Mouse (Mus musculus) left cerebral cortex, postnatal 36 days (tissue): ENCODE measurements around the gene Pcgf2. TPM values are rescaled to one million over a fixed set of nuclear protein-coding genes. Genes with fewer than 3 reads are reported as not detected.
A peak's percentile ranks its signal among the peaks of the same experiment; 100 is the strongest.

Experiments used
- DNase-seq, 2 experiments: peaks; one replicate each; pipeline ENCODE4 v3.0.0; 2021 to 2022; ENCODE audit warnings: low spot score in 2 of 2, mixed read lengths in 1 of 2
- intact Hi-C: fragments of 180-260 bp; cut with DNase I; formaldehyde crosslinking; loops from one replicate; pipeline ENCODE4 v1.15.1; 2025
- total RNA-seq, 2 experiments: library from RNA; stranded (reverse); gene quantifications; 2 replicates each; pipeline ENCODE4 v1.2.3; 2021

The Pcgf2 gene
- total RNA-seq, 2 experiments from 2014 or later = 27.5 to 35.7 TPM

GRCm38 (mm10) chr11:97677381-97677780 lies 22.9 kb downstream of the Pcgf2 start:
- no peak for DNase-seq
- intact Hi-C loops = no loop called here

DNA sequence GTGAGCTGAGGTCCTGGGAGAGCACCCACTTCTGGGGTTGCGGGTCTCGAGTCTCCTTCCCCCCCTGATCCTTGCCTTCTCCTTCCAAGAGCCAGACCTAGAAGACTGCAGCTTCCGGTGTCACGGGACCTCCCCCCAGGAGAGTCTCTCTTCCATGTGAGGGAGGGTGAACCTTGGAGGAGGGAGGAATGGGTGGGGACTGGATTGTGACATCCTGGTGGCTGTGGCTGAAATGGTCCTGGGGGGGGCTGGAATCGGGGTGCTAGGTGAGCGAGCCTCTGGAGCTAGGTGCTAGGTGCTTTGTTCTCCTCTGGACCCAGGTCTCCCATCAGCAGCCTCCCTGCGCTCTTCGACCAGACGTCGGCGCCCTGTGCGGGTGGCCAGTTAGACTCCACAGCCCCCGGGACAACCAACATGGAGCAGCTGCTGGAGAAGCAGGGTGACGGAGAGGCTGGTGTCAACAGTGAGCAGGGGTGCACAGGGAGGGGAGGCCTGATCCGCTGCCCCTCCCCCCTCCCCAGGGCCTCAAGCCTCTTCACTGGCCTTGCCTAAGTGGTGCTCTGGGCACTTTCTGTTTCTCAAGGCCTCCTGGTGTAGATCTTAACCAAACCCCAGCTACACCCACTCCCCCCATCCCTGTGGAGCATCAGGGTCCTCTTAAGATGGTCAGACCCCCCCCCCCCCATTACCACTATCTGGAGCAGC lies 24.1 kb downstream of the Pcgf2 start:
- intact Hi-C loops = no loop called here
- DNase-seq = no peak

DNA sequence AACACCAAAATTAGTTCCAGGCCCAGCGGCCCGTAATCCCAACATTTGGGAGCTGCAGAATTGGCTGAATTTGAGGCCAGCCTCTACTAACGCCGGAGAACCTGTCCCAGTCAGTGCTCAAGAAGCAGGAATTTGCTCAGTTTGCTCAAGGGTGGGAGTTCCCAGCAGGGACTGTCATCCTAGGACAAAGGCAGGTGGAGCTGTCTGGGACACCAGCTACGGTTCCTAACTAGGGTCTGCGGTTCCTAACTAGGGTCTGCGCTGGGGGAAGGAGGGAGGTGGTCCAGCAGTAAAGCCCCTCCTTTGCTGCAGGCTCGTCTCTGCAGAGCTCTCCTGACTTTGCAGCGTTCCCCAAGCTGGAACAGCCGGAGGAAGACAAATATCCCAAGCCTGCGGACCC lies 27.1 kb downstream of the Pcgf2 start:
- no peak for DNase-seq
- intact Hi-C loops = no loop called here

DNA sequence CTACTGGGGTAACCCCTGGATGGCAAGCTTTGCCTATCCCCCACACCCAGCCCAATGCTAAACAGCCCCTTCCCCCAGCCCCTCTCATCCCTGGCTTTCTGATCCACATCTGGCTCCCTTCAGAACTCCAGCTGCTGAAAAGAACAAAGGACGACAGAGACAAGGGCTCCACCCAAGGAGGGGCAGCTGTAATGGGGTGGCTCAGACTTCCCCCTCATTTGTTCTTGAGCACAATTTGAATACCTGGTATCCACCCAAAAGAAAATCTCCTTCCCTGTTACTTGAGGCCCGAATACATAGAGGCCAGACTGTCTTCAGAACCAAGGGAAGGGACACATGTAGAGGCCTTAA lies 29.1 kb downstream of the Pcgf2 start:
- intact Hi-C loops = no loop called here
- no peak for DNase-seq

- intact Hi-C loops = no loop called here
- DNase-seq = peak; percentile 30 to 53
Observed at GRCm38 (mm10) chr11:97670234-97671176, 29.8 kb downstream of the Pcgf2 start.

DNA sequence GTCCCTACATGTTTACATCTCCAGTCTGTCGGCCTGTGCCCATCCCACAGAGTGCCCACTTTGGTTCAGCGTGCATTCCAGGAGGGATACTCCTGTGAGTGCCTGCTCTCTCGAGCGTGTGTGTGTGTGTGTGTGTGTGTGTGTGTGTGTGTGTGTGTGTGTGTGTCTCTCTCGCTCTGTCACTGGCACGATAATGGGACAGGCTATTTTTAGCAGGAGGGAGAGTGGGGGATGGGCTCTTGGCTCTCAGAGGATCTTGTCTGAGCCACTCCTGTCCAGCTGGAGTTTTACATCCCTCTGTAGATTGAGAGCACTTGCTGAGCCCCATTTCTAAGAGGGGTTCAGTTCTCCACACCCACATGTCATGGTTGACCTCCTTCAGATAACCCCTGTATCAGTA lies 30.5 kb downstream of the Pcgf2 start:
- DNase-seq = peak in 1 of 2 experiments; percentile 51
- intact Hi-C loops = no loop called here

- DNase-seq = peak; percentile 39 to 44
- intact Hi-C loops = no loop called here
Observed at GRCm38 (mm10) chr11:97669268-97669667, 31.0 kb downstream of the Pcgf2 start.

- intact Hi-C loops = no loop called here
- DNase-seq = no peak
Observed at GRCm38 (mm10) chr11:97668160-97668559, 32.1 kb downstream of the Pcgf2 start.

DNA sequence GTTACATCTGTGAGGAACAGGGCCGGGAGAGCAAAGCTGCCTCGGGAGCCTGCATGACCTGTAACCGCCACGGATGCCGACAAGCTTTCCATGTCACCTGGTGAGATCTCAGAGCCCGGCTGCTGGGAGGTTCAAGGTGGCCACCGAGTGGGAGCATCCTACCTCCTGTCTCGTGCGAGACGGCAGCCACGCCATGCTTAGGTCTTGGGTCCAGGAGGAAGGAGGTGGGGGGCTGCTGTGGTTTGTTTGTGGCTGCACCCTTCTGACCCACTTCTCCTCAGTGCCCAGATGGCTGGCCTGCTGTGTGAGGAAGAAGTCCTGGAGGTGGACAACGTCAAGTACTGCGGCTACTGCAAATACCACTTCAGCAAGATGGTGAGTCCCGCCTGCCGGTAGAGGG lies 33.5 kb downstream of the Pcgf2 start:
- no peak for DNase-seq
- intact Hi-C loops = no loop called here

GRCm38 (mm10) chr11:97666221-97666620 lies 34.1 kb downstream of the Pcgf2 start:
- DNase-seq = no peak
- intact Hi-C loops = no loop called here

DNA sequence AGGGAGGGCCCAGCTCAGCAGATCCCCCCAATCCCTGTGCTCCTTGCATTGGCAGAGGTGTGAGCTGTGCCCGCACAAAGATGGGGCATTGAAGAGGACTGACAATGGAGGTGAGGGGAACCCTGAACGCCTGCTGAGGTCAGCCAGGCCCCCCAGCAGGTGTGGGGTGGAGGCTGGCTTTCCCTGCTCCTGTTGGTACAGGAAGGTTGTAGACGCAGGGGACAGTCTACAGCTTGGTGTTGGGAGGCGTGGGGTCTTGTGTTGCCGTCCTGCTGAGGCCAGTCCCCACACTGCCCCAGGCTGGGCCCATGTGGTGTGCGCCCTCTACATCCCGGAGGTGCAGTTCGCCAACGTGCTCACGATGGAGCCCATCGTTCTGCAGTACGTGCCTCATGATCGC lies 34.9 kb downstream of the Pcgf2 start:
- intact Hi-C loops = no loop called here

GRCm38 (mm10) chr11:97664771-97665240 lies 35.5 kb downstream of the Pcgf2 start:
- intact Hi-C loops = loop anchor here (5.0 kb wide), 1 partner anchor 32 kb away; no protein-coding TSS in a partner anchor
- DNase-seq = no peak

More for the DNA sequence above, 34.9 kb downstream of the Pcgf2 start:
- no peak for DNase-seq

- no peak for DNase-seq
- intact Hi-C loops = loop anchor here (5.0 kb wide), 1 partner anchor 33 kb away; no protein-coding TSS in a partner anchor
Observed at GRCm38 (mm10) chr11:97664339-97664665, 36.0 kb downstream of the Pcgf2 start.

DNA sequence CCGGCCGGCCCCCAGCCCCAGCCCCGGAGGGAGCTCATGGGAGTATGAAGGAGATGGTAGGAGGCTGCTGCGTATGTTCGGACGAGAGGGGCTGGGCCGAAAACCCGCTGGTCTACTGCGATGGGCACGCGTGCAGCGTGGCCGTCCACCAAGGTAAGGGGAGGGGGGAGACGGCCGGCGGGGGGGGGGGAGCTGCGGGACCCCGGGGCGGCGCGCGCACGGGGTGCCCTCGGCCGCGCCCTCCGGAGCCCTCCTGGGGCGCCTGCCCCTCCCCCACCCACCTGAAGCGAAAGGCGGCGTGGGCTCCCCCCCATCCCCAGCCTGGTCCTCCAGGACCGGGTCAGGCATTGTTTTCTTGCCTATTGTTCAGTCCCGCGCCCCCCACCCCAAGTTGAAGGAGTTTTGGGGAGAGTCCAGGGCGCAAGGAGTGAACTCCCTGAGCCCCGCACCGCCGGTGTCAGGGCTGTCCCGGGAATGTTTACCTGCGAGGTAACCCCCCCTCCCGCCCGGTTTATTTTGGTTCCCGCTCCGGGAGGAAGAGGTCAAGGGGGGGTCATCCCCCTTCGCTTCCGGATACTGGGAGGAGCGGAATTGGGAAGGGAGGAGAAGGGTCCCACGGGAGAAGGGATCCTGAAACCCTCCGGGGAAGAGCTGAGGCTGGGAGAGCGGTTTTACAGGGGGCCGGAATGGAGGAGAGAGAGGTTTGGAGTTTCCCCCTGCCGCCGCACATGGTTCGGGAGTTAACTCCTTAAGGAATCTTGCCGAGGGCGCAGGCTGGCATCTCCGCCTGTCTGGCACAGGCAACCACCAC lies 36.6 kb downstream of the Pcgf2 start:
- DNase-seq = peak in 1 of 2 experiments; percentile 29
- intact Hi-C loops = loop anchor here (5.0 kb wide), 1 partner anchor 34 kb away; no protein-coding TSS in a partner anchor

DNA sequence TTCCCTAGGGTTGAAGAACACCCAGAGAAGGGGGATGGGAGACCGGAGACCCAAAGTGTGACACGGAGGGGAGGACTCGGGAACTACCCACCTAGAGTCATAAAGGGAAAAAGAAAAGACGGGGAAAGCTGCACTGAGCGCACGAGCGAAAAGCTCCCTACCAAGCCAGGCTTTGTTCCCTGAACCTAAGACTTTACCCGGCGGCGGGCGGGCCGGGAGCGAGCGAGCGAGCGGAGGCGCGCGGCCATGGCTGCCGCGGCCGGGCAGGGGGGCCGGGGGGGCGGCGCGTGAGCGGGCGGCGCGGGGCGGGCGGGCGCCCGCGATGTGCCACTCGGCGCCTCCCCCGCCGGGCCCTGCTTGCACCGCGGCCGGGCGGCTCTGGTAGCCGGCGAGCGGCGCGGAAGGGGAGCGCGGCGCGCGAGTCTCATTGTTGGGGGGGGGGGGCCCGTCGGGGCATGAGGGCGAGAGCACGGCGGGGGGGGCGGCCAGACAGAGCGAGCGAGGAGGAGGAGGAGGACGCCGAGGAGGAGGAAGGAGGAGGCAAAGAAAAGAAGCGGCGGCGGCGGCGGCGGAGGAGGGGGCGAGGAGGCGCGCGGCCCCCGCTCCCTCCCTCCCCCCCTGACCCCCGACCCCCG lies 37.3 kb downstream of the Pcgf2 start, which contains the start of gene Mllt6:
Gene Mllt6, plus strand, starts transcription at position 522 of the 635 bp plus-strand sequence.
- DNase-seq = peak; percentile 76 to 77
- intact Hi-C loops = loop anchor here (5.0 kb wide), 1 partner anchor 34 kb away; no protein-coding TSS in a partner anchor

- DNase-seq = no peak
- intact Hi-C loops = loop anchor here (5.0 kb wide), 1 partner anchor 35 kb away; no protein-coding TSS in a partner anchor
Observed at GRCm38 (mm10) chr11:97662207-97662892, 37.9 kb downstream of the Pcgf2 start.

- intact Hi-C loops = loop anchor here (5.0 kb wide), 1 partner anchor 36 kb away; no protein-coding TSS in a partner anchor
- no peak for DNase-seq
Observed at GRCm38 (mm10) chr11:97661648-97662133, 38.6 kb downstream of the Pcgf2 start.
